Mouse (Mus musculus) MEL (cell line): ENCODE measurements around the gene Clec3b.

Source experiments
- BHLHE40 ChIP-seq: IDR thresholded peaks from 2 replicates; pipeline ENCODE4 v1.6.1; 2012; ENCODE audit warnings: low read depth, mild to moderate bottlenecking, inconsistent platforms, low read length, improper control_type of control experiment, borderline replicate concordance
- CTCF ChIP-seq, 3 experiments: IDR thresholded peaks in 2 of 3; conservative IDR thresholded peaks in 1 of 3; 2 replicates each; pipeline ENCODE4 v1.5.1; 2011 to 2012; ENCODE audit warnings: low read length in 3 of 3, low read depth in 2 of 3, mild to moderate bottlenecking in 2 of 3, improper control_type of control experiment in 1 of 3, inconsistent platforms in 1 of 3, mixed read lengths in 1 of 3, moderate library complexity in 1 of 3; ENCODE audit not compliant: control insufficient read depth in 1 of 3, insufficient read depth in 1 of 3, poor library complexity in 1 of 3, severe bottlenecking in 1 of 3
- EP300 ChIP-seq, 2 experiments: IDR thresholded peaks; 2 replicates each; pipeline ENCODE4 v1.6.1; 2011; ENCODE audit warnings: improper control_type of control experiment in 2 of 2, low read length in 2 of 2, low read depth in 1 of 2, mild to moderate bottlenecking in 1 of 2
- GATA1 ChIP-seq: IDR thresholded peaks from 2 replicates; pipeline ENCODE4 v1.6.1; 2011; ENCODE audit warnings: low read depth, low read length, improper control_type of control experiment
- JUND ChIP-seq: IDR thresholded peaks from 2 replicates; pipeline ENCODE4 v1.6.1; 2011; ENCODE audit warnings: low read depth, mild to moderate bottlenecking, improper control_type of control experiment, low read length
- KAT2A ChIP-seq: conservative IDR thresholded peaks from 2 replicates; pipeline ENCODE4 v1.6.1; 2012; ENCODE audit warnings: low read depth, low read length, improper control_type of control experiment, inconsistent platforms
- MAX ChIP-seq: IDR thresholded peaks from 2 replicates; pipeline ENCODE4 v1.6.1; 2011; ENCODE audit warnings: low read length, improper control_type of control experiment
- MAZ ChIP-seq: IDR thresholded peaks from 2 replicates; pipeline ENCODE4 v1.6.1; 2012; ENCODE audit warnings: low read depth, mild to moderate bottlenecking, inconsistent platforms, low read length, improper control_type of control experiment
- POLR2A ChIP-seq, 2 experiments: IDR thresholded peaks; 2 replicates each; pipeline ENCODE4 v1.6.1; 2011 to 2012; ENCODE audit warnings: low read length in 2 of 2, mild to moderate bottlenecking in 2 of 2, control low read depth in 1 of 2, improper control_type of control experiment in 1 of 2, low read depth in 1 of 2, moderate library complexity in 1 of 2; ENCODE audit not compliant: control insufficient read depth in 1 of 2, insufficient read depth in 1 of 2, poor library complexity in 1 of 2
- RAD21 ChIP-seq: IDR thresholded peaks from 2 replicates; pipeline ENCODE4 v1.6.1; 2011; ENCODE audit warnings: mild to moderate bottlenecking, low read depth, low read length, improper control_type of control experiment
- SIN3A ChIP-seq: IDR thresholded peaks from 2 replicates; pipeline ENCODE4 v1.6.1; 2012; ENCODE audit warnings: low read length, improper control_type of control experiment, inconsistent platforms
- ZC3H11A ChIP-seq: IDR thresholded peaks from 2 replicates; pipeline ENCODE4 v1.6.1; 2012; ENCODE audit warnings: low read depth, mild to moderate bottlenecking, inconsistent platforms, low read length, improper control_type of control experiment

DNA sequence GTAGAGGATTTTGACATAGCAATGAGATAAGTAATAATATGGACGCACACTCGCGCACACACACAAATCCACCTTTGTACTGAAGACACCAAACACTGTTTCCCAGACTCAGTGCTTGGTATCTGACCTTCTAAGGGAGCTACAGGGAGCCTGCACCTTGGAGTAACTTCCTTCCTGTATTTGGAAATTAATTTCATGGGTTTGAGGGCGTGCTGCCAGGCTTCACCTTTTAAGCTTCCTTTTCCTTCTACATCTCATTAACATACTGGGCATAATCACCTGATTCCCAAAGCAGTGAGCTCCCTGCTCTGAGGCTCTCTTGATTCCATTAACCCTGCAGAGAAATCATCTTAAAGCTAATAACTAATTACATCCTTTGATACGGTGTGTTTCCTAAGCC, 35.4 kb downstream of the Clec3b start:
- TF ChIP-seq POLR2A (IDR thresholded peaks at IDR 0.05; ENCODE audit: control insufficient read depth in 1 of 2, insufficient read depth in 1 of 2, low read depth in 1 of 2, low read length in 2 of 2, poor library complexity in 1 of 2) (no peak), MAZ (no peak), GATA1 (no peak), EP300 (IDR thresholded peaks at IDR 0.05; ENCODE audit: low read depth in 1 of 2, low read length in 2 of 2) (no peak), CTCF (IDR thresholded peaks at IDR 0.05 in 2 of 3, conservative IDR thresholded peaks at IDR 0.05 in 1 of 3; ENCODE audit: control insufficient read depth in 1 of 3, insufficient read depth in 1 of 3, low read depth in 2 of 3, low read length in 3 of 3, poor library complexity in 1 of 3, severe bottlenecking in 1 of 3) (no peak), ZC3H11A (no peak), KAT2A (no peak), JUND (no peak), SIN3A (no peak), RAD21 (no peak), BHLHE40 (no peak), MAX (no peak)
